Mouse (Mus musculus) mouse embryonic stem cell (cell line): ENCODE results near the gene Nubp2.

Experiments
- in situ Hi-C, 2 experiments: fragments of 300-500 bp; cut with MboI; formaldehyde crosslinking; loops; 1 replicate in 1 of 2; 3 replicates in 1 of 2; pipeline ENCODE4 v1.14.3; 2019 to 2020; ENCODE audit warnings: low sequenced_read_pairs in 2 of 2, low pct_unique_long_range_greater_than_20kb in 1 of 2, mixed read lengths in 1 of 2; ENCODE audit not compliant: unreplicated experiment in 1 of 2

Gene Nubp2

DNA sequence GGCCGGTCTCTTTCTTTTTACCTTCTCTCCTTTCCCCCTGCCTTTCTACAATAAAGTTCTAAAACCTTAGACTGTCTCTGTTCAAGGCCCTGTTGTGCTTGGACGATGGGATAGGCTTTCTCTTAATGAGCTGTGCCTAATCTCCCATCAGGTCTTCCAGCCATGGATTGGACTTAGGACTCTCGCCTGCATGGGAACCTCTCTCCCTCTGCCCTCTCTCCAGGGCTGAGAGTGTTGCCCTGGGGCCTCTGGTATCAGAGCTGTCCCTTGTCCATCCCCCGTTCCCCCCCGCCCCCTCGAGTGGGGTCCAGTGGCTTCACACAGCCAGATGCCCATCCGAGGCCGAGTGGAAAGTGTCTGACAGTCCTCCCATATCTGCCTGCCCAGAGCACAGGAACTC is 11.2 kb downstream of the Nubp2 start:
- in situ Hi-C loops: no loop called here

DNA sequence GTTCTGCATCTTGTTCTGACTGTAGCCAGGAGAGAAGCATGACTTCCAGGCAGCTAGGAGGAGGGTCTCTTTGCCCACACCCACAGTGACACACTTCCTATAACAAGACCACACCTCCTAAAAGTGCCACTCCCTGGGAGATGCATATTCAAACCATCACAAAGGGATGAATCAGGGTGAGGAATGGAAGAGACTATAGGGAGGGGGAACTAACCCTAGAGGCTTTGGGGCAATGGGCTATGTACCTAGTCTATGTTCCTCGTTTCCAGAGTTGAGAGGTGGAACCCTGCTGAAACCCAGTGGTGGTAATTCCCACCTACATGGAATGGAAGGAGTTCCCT is 11.8 kb downstream of the Nubp2 start:
- in situ Hi-C loops: no loop called here

DNA sequence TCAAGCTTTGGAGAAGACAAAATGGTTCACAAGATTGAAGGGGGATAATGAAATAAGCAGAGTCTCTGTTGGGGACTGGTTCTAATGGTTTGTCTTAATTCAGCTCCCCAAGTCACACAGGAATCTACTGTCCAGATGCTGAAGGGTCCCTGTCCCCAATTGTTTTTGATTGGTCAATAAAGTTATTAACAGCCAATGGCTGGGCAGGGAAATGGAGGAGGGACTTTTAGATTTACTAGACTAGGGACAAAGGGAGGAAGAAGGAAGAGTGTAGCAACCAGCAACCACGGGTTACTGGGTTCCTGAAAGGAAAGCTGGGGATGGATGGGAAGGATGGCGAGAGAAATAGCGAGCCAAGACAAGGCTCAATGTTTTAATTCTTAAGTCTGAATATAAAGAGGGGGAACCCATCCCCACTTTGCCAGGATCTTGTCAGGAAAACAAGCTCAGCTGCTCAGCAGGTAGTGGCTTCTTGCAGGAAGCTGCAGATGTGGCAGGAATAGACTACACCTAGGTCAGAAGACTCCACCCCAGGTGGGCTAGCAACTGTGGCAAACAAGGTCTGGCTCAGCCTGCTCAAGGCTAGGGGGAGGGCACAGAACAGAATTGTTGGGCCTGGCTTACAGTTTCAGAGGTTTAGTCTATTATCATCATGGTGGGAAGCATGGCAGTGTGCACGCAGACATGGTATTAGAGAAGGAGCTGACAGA is 12.3 kb downstream of the Nubp2 start:
- in situ Hi-C loops: no loop called here

DNA sequence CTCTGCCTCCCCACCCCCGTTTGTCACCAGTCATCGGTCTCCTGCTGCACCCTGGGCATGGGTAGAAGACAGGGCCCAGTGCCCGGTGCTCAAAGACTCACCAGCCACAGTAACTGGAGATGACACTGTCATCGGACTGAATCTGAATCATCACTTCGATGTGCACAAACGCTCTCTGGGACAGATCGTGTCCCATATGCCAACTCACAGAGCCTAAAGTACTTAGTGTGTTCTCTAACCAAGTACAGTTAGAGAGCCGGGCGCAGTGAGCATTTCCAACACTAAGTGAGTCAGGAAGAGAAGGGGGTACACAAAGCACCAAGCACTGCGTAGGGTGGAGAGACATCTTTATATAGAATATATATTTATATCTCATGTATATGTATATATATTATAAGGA is 18.2 kb downstream of the Nubp2 start:
- in situ Hi-C loops: no loop called here

DNA sequence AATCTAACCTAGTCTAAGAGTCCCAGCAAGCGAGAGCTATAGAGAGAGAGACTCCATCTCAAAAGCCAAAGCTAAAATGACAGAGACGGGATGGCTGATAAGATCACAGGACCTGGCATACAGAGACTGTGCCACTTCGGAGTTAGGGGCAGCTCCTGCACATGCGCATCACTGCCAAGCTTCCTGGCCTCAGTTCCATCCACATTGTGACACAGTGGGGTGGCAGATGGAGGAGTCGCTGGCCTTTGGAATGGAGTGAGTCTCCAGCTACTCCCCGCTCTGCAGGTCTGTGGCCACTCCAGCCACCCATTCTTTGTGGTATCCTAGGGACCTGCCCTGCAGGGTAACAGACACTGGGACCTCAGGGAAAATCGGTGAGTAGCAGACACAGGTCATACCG is 20.4 kb downstream of the Nubp2 start, which contains the start of gene Igfals:
Gene Igfals (plus strand): TSS at position 222 of the 400 bp plus-strand sequence.
- in situ Hi-C loops: no loop called here

DNA sequence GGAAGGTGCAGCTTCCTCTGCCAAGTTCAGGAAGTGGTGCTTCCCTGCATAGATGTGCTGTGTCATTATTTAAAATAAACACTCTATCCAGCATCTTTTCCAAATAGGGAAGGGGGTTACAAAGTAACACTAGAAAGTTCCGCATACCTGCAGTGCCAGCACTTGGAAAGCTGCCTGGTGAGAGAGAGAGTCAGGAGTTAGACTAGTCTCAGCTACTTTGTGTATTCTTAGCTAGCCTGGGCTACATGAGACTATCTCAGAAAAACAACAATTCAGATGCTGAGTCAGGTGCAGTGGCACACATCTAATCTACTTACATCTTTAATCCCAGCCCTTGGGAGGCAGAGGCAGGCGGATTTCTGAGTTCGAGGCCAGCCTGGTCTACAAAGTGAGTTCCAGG is 24.4 kb downstream of the Nubp2 start:
- in situ Hi-C loops: no loop called here

DNA sequence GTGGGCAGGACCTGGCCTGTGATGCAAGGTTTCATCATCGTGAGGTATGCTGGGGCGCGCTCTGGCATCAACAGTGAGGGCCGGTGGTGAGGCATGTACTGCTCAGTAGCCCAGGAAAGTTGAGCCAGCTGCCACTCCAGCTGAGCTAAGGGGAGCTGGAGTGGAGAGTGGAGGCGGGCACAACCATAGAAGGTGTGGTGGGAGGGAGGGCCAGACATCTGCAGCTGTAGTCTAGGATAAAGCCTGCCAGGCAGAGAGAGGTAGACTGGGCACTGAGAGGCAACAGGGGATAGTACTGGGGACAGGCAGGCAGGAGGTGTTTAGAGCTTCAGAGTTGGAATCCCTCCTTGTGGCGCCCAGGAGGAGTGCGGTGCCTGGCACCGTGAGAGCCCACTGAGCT is 26.1 kb downstream of the Nubp2 start:
- in situ Hi-C loops: no loop called here

DNA sequence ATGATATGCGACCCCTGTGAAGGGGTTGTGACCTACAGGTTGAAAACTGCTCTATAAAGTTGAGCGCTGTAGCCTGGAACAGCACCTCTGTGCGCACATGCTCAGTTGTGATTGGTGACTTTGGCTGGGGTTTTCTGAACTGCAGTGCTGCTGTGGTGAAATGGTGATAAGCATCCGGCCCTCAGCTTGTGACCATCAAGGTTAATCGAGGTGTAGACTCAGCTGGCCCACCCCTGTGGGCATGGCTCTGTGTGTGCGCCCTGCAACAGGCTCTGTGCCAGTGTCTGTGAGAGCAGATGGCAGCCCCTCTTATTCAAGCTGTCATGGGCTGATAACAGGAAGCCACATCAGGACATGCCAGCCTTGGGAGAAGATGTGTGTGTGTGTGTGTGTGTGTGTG is 27.2 kb downstream of the Nubp2 start:
- in situ Hi-C loops: no loop called here

DNA sequence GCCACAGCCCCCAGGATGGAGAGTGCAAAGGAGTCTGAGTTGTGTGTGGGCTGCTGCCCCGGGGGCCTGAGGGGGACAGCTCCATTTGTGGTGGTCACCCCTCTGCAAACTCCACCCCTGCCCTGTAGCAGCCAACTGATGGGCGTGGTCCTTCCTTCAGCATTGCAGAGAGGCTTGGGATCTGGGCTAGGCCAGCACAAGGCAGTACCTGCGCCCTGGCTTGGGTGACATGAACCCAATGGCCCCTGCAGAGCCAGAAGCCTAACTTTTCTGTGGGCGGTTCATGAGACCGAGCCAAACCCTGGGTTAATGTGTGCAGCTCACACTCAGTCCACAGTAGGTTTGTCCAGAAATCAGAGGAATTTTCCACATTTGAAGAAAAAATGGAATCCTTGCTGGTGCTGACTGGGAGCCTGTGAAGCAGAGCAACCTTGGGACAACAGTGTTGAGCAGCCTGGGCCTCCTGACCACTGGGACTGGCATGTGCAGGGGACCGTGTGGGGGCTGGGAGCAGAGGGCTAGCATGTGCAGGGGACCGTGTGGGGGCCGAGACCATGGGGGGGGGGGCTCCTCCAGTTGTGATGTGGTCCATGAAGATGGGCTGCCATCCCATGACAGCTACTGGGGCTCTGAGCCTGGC is 28.2 kb downstream of the Nubp2 start:
- in situ Hi-C loops: no loop called here

DNA sequence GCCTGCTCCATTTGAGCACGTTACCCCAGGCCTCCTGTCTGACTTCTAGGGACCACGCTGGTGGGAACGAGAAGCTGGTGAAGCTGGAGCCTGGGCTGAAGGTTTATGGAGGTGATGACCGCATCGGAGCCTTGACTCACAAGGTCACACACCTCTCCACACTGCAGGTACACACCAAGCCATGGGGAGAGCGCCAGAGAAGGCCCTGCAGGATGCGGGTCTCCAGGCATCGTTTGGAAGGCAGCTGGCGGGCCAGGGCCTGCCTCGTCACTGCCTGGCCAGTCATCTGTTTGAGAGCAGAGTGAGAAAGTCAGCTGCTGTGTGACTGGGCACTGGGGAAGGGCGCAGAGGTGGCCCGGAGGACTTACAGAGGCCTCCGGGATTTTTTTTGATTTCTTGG is 29.6 kb downstream of the Nubp2 start:
- in situ Hi-C loops: no loop called here

DNA sequence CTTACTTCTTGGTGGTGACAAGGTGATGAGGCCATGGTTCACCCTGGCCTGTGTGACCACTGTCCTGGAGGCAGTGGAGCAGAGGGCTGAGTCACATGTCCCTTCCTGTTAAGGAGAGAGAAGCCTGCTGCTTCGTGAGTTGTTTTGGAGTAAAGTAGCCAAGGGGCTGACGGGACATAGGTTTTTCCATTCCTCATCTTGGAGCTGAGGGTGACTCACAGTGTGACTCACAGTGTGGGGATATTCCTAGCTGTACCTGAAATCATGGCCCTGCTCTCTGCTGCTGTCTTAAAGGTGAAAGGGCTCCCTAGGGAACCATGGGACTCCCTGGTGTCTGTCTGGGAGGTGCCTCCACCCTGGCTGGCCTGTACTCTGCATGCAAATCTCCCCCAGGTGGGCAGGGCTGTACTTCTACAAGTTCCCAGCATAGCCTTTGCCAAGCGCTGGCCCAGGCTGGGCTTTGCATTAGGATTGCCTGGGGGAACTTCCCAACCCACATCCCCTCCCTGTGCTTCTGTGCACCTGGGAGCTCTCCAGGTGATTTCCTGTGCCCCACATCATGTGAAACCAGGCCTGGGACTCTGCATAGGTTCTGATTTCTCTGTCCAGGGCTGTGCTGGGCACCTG is 30.2 kb downstream of the Nubp2 start:
- in situ Hi-C loops: no loop called here

DNA sequence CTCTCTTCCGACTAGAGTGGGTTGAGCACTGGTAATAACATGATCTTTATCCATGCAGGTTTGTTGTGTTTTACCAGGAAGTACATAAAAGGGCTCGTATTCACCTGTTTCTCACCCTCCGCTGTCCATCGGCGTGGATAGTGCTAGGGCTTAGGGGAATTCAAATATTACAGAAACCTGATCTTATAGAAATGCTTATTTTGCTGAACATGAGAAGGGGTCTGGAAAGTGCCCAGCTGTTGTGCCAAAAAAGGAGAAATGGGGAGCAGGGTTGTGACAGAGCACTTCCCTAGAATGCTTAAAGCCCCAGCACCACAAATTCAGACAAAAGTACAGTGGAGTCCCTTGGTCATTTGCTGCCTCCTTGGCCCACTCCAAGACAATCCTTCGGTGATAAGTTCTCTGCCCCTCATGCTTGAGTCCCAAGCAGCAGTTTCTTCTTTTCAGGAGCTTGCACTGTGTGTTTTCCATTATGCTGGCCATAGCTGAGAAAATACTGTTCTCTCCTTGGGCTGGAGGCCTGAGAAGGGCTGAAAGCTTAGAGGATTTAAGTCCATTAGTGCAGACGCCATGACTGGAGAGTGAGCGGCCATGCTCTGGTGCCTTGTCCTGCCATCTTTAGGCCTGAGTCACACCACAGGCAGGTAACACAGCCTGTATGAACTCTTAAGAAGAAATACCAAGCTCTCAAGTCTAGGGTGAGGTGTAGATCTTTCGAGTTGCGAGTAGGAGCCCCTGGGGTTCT is 34.6 kb downstream of the Nubp2 start:
- in situ Hi-C loops: no loop called here

DNA sequence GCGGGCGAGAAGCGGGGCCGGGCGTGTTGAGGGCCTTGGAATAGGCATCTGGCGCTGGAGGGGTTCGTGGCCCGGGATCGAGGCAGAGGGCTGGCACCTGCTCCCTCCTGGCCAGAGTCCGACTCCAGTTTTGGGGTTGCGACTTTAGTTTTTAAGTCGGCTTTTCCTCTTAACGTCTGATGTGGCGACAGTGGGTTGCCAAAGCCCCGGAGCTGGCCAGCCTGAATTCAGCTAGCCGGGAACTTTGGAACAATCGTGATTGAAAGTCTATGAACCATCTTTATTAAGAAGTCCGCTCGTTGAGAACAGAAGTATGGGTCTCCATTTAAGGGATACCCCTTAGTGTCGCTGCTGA is 35.4 kb downstream of the Nubp2 start:
- in situ Hi-C loops: no loop called here

DNA sequence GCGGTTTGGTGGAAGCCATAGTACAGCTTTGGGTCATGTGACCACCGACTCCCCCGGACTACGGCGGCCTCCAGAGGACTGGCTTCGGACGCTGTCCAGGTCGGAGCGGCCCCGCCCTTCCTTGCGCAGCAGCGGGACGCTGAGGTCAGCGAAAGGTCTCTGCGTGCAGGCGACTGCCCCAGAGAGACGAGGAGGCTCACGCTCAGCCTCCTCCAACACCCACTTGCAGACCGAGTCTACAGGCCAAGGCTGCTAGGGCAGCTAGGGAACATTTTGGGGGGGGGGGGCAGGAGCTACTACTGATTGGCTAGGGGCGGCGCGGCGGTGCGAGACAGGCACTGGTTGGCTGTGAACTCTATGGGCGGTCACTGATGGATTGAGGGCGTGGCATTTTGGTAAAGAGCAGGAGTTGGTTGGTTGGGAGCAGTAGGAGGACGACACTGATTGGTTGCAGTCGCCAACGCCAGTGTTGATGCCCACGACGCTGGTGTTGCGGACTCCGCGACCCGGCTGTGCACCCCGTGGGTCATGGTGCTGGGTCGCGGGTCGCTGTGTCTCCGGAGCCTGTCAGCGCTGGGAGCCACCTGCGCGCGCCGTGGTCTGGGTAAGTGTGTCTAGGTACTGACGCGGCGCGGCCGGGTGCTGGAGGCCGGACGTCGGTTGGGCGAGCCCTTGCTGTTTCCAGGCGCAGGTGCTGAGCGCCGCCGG is 35.9 kb downstream of the Nubp2 start, which contains the start of gene Fahd1:
Gene Fahd1 (minus strand): TSS at position 300 of the 708 bp plus-strand sequence.
- in situ Hi-C loops: no loop called here

DNA sequence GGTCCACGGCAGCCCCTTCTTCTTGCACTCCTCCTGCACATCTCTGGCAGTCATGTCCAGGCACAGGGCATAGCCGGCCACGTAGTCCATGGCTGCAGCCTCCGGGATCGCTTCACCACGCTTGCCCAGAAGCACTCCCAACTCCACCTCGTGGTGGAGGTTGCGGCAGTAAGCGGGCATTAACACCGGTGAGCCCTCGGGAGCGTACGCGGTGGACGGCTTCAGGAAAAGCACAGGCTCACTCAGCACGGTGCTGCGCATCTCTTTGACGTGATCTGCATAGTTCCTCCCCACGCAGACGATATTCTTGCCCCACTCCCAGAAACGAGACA is 36.5 kb downstream of the Nubp2 start:
- in situ Hi-C loops: no loop called here

DNA sequence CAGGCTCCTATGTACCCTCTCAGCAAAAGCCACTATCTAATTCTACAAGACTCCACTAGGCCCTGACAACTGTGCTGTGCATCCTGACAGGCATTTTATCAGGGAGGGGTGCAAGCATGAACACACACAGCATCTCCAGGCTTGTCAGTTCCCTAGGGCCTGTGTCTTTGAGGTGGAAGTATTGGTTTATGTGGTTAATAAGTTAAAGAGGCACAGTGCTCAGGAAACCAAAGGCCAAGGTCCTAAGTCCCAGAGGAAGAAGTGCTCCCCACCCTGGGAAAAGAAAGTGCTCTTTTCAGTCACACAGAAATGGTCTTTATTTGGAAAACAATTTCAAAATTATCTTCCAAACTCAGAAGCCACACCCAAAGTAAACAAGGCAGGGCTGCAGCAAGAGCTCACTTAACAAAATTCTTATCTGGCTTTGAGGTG is 37.5 kb downstream of the Nubp2 start:
- in situ Hi-C loops: no loop called here

DNA sequence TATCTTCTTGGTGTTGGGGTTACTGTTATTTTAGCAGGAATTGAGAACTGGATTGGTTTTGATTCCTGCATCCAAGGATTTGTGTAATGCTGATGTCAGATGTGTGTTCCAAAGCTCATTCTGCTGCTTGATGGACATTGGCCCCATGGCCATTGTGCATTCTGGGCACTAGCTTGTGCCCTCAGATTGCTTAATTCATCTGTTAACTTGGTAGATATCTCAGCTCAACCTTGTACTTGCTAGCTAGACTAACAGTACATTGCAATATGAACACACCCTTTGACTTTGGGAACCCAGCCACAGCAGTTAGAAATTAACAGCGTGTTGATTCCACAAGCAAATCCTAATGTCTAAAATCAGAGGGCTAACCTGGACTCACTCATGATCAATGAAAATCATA is 38.8 kb downstream of the Nubp2 start:
- in situ Hi-C loops: no loop called here

DNA sequence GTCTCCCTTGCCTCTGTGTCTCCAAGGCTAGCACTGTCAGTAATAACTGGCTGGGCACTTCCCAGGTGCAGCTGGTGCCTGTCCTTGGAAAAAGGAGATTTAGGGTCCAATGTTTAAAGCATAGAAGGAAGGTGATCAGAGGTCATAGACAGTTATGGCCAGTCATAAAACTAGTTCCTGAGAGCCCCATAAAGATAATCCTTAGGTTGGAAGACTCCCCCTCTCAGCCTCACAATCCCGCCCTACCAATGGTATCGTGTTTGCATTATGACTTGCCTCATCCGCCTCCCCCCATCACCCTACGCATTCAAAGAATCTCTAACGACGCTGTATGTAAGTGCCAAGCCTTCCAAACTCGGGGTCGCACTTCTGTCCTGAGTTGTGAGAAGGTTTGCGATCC is 41.6 kb downstream of the Nubp2 start:
- in situ Hi-C loops: no loop called here

DNA sequence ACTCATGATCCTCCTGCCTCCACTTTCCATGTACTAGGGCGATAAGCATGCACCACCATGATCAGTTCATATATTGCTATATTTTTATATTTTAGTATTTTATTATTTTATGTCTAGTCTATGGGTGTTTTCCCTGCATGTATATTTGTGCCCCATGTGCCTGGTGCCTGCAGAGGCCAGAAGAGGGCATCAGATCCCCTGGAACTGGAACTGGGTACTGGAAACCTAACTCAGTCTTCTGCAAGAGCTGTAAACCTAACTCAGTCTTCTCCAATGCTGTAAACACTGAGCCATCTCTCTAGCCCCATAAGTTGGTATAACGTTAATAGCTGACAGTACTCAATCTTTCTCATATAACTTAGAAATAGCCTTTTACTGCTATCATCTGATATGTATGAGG is 43.5 kb downstream of the Nubp2 start:
- in situ Hi-C loops: no loop called here
